Mouse (Mus musculus) frontal cortex, adult 2 months (tissue): ENCODE data around the gene Olfr1381. TPM values are rescaled to one million over a fixed set of nuclear protein-coding genes. Genes with fewer than 3 reads are reported as not detected.
"Not testable (repeated sequence)": the region's sequence is repeated elsewhere in the genome, so short reads cannot be mapped to it uniquely, and the experiment has no call there.

Experiments
- DNase-seq, 2 experiments: peaks; one replicate each; pipeline ENCODE4 v3.0.0; 2022; ENCODE audit warnings: low spot score in 1 of 2; ENCODE audit errors: extremely low spot score in 1 of 2
- polyA plus RNA-seq: library from polyadenylated mRNA; depleted of rRNA; stranded (reverse); fragments of >200 nt; gene quantifications from 2 replicates; pipeline ENCODE4 v1.2.3, GENCODE M21; 2012; rRNA removed

Gene Olfr1381
- polyA plus RNA-seq = 0.06 TPM in 1 of 2 replicates, not detected in the other

- not testable (repeated sequence) for DNase-seq
These were observed at the start of gene Olfr1381 for GRCm38 (mm10) chr11:49543149-49543548. TSS of gene Olfr1381 (plus strand) at chr11:49543449.

GRCm38 (mm10) chr11:49518086-49518485 lies 25.2 kb upstream of the Olfr1381 start:
- DNase-seq = peak; percentile 6 to 28

GRCm38 (mm10) chr11:49519348-49519747 lies 23.9 kb upstream of the Olfr1381 start, which contains the start of gene Olfr1383:
TSS of gene Olfr1383 (plus strand) at chr11:49519648.
- no peak for DNase-seq

GRCm38 (mm10) chr11:49527947-49528346 lies 15.3 kb upstream of the Olfr1381 start, which contains the start of gene Olfr1382:
TSS of gene Olfr1382 (plus strand) at chr11:49528247.
- DNase-seq = no peak

- no peak for DNase-seq
These were observed 10.5 kb upstream of the Olfr1381 start for GRCm38 (mm10) chr11:49532761-49533160.

GRCm38 (mm10) chr11:49536631-49537030 lies 6.6 kb upstream of the Olfr1381 start:
- DNase-seq = peak; percentile 20 to 70

GRCm38 (mm10) chr11:49554033-49554432 lies 10.8 kb downstream of the Olfr1381 start:
- DNase-seq = peak in 1 of 2 experiments; percentile 46

GRCm38 (mm10) chr11:49556578-49556977 lies 13.3 kb downstream of the Olfr1381 start, which contains the start of gene Olfr1380:
TSS of gene Olfr1380 (plus strand) at chr11:49556878.
- DNase-seq = not testable (repeated sequence)

GRCm38 (mm10) chr11:49575054-49575453 lies 31.8 kb downstream of the Olfr1381 start:
- DNase-seq = peak in 1 of 2 experiments; percentile 7

GRCm38 (mm10) chr11:49580452-49580851 lies 37.2 kb downstream of the Olfr1381 start:
- DNase-seq = not testable (repeated sequence)

- no peak for DNase-seq
These were observed 47.0 kb downstream of the Olfr1381 start for GRCm38 (mm10) chr11:49590213-49590612.

GRCm38 (mm10) chr11:49597149-49597548 lies 53.9 kb downstream of the Olfr1381 start:
- not testable (repeated sequence) for DNase-seq

Other genes starting within 250 kb of the Olfr1381 start
- gene Olfr10, start 238.7 kb upstream of the Olfr1381 start, polyA plus RNA-seq = not detected in 2 replicates
- not detected in 2 replicates for gene Olfr1391, start 220.7 kb upstream of the Olfr1381 start, polyA plus RNA-seq
- gene Olfr1390, start 208.3 kb upstream of the Olfr1381 start, polyA plus RNA-seq = not detected in 2 replicates
- 0.02 and 0.11 TPM in 2 replicates for gene Olfr1389, start 120.4 kb upstream of the Olfr1381 start, polyA plus RNA-seq
- 0.10 and 0.19 TPM in 2 replicates for gene Olfr1388, start 106.8 kb upstream of the Olfr1381 start, polyA plus RNA-seq
- not detected in 2 replicates for gene Olfr1387, start 88.1 kb upstream of the Olfr1381 start, polyA plus RNA-seq
- gene Olfr1386, start 78.4 kb upstream of the Olfr1381 start, polyA plus RNA-seq = not detected in 2 replicates
- gene Olfr1385, start 54.4 kb upstream of the Olfr1381 start, polyA plus RNA-seq = 0.02 TPM in 1 of 2 replicates, not detected in the other
- 0.11 TPM in 1 of 2 replicates, not detected in the other for gene Olfr1384, start 36.7 kb upstream of the Olfr1381 start, polyA plus RNA-seq
- not detected in 2 replicates for gene Olfr1383, start 23.8 kb upstream of the Olfr1381 start, polyA plus RNA-seq
- gene Olfr1382, start 15.2 kb upstream of the Olfr1381 start, polyA plus RNA-seq = 0.04 TPM in 1 of 2 replicates, not detected in the other
- gene Olfr1380, start 13.4 kb downstream of the Olfr1381 start, polyA plus RNA-seq = not detected in 2 replicates
- gene Flt4, start 65.8 kb downstream of the Olfr1381 start, polyA plus RNA-seq = 1.8 and 1.9 TPM in 2 replicates
- gene Scgb3a1, start 120.2 kb downstream of the Olfr1381 start, polyA plus RNA-seq = 0.29 and 0.50 TPM in 2 replicates
- gene Cnot6, start 169.3 kb downstream of the Olfr1381 start, polyA plus RNA-seq = 35.1 and 36.4 TPM in 2 replicates